Mouse (Mus musculus) bone marrow macrophage, adult 2 months (primary cell): Measurements from ENCODE around the gene Pde1a.

Experiments
- CTCF ChIP-seq: IDR thresholded peaks from 2 replicates; pipeline ENCODE4 v1.5.1; 2012; ENCODE audit warnings: low read depth, mild to moderate bottlenecking, low read length, moderate library complexity
- POLR2A ChIP-seq: IDR thresholded peaks from 2 replicates; pipeline ENCODE4 v1.6.1; 2012; ENCODE audit warnings: mild to moderate bottlenecking, low read depth, low read length, borderline replicate concordance

GRCm38 (mm10) chr2:79898522-79898921 lies 230.7 kb downstream of the Pde1a start:
- TF ChIP-seq CTCF (no peak), POLR2A (no peak)
